Mouse (Mus musculus): ENCODE measurements around the gene Gm29133. TPM values are rescaled to one million over a fixed set of nuclear protein-coding genes. Genes with fewer than 3 reads are reported as not detected.

The Gm29133 gene
- polyA plus RNA-seq, 1 experiment from 2014 or later, result not detected

DNA sequence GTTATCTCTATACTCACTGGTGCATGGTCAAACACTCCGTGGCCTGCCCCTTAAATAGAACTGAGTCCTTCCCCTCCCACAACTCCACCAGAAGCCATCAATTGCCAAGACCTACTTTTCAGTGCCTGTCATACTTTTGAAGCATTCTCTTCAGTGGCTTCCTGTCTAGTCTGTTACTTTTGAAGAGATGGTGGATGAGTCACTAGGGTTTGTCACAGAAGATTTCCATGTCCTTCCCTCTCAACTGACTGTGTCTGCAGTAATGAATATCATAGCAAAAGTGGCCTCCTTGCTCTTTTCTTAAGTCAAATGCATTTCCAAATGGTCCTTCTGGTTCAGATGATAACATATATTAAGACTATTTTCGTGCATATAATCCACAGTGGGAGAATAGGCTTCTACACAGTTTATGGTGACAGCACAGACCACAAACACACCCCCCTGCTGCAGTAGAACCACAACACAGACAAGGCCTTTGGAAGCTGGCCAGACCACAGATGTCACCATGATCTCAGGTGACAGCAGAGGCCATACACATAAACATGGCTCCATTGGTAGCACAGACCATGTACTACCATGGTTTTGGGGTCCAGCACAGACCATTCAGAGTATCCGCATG is 16.9 kb upstream of the Gm29133 start:
- Histone ChIP-seq H3K4me3 (ENCODE audit: low read depth, low read length) (no peak overlapping the region), H3K4me2 (replicated peaks; ENCODE audit: low read depth) (no peak overlapping the region), H3K9ac (ENCODE audit: low read depth, low read length) (no peak overlapping the region), H3K27me3 (replicated peaks; ENCODE audit: control insufficient read depth, insufficient read depth, low read length) (no peaks in the 10 kb centered on the region), H3K4me1 (replicated peaks; ENCODE audit: control insufficient read depth, insufficient read depth, low read length) (no peaks in the 10 kb centered on the region), H3K27ac (ENCODE audit: low read depth, low read length) (no peak overlapping the region), H3K9me3 (ENCODE audit: control insufficient read depth) (no peaks in the 10 kb centered on the region), H3K36me3 (ENCODE audit: control insufficient read depth, insufficient read depth) (no peaks in the 10 kb centered on the region)
- ATAC-seq, result no peak
- WGBS, result 76% methylated on average over 3 of the region's 3 CpGs
- TF ChIP-seq CTCF (IDR thresholded peaks at IDR 0.05; ENCODE audit: low read depth), result no peak

DNA sequence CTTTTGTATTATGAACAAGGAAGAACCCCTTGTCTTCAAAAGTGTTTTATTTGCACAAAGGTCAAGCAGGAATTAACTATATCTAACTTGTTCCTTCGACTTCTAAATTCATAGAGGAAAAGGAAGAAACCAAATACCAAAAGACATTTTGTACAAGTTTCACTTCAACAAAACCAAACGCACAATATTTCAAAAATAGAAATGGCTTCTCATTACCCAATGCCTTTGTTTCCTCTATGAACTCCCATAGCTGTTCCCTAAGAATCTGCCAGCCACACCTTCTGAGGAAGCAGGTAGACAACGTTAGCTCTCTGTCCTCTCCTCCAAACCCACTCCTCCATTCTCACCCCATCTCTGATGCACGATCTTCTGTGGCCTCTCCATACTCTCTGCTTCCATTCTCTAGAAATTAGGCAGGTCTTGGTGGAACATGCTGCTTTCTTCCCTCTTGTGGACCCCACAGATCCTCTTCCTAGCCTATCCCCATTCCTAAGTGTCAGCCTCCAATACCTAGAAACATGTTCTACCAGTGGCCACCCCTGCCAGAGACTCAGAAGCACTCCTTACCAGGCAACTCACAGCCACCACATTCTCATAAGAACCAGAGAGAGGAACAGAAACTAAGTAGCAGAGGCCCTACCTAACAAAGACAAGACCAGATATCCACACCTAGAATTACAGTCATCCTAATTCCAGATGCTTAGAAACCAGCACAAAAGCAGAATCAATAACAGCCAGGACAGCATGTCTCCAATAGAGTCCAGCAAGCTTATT is 4.1 kb upstream of the Gm29133 start:
- H3K4me3 ChIP-seq (ENCODE audit: low read depth, low read length), result no peak overlapping the region
- no peaks in the 10 kb centered on the region for H3K36me3 ChIP-seq (ENCODE audit: control insufficient read depth, insufficient read depth)
- no peaks in the 10 kb centered on the region for H3K27me3 ChIP-seq (replicated peaks; ENCODE audit: control insufficient read depth, insufficient read depth, low read length)
- ATAC-seq, result no peak
- TF ChIP-seq CTCF (IDR thresholded peaks at IDR 0.05; ENCODE audit: low read depth), result no peak
- H3K9ac ChIP-seq (ENCODE audit: low read depth, low read length), result no peak overlapping the region
- no peak overlapping the region for H3K27ac ChIP-seq (ENCODE audit: low read depth, low read length)
- no peaks in the 10 kb centered on the region for H3K4me1 ChIP-seq (replicated peaks; ENCODE audit: control insufficient read depth, insufficient read depth, low read length)
- H3K4me2 ChIP-seq (replicated peaks; ENCODE audit: low read depth), result no peak overlapping the region
- whole genome bisulfite sequencing, result 67% methylated on average over 4 of the region's 4 CpGs
- no peaks in the 10 kb centered on the region for H3K9me3 ChIP-seq (ENCODE audit: control insufficient read depth)

DNA sequence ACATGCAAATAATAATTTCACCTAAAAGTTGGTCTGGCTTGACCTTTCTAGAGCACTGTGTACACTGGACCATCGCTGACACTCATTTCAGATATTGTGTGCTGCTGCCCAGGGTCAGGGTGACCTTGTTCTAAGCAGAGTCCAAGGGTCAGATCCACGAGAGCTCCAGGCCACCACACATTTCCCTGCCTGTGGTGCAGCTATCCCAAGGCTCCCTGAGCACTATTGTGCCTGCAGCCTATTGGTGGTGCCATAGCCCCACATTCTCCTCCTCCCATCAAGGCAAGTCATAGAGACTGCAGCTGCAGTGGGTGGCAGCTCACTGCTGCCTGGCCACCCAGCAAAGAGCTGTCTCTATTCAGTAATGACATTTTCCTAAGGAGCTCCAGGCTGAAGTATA is 2.7 kb upstream of the Gm29133 start:
- WGBS, result 53% methylated on average over 2 of the region's 2 CpGs
- no peaks in the 10 kb centered on the region for H3K4me1 ChIP-seq (replicated peaks; ENCODE audit: control insufficient read depth, insufficient read depth, low read length)
- H3K27me3 ChIP-seq (replicated peaks; ENCODE audit: control insufficient read depth, insufficient read depth, low read length), result no peaks in the 10 kb centered on the region
- H3K36me3 ChIP-seq (ENCODE audit: control insufficient read depth, insufficient read depth), result no peaks in the 10 kb centered on the region
- H3K4me2 ChIP-seq (replicated peaks; ENCODE audit: low read depth), result no peak overlapping the region
- ATAC-seq, result no peak
- no peaks in the 10 kb centered on the region for H3K9me3 ChIP-seq (ENCODE audit: control insufficient read depth)
- H3K27ac ChIP-seq (ENCODE audit: low read depth, low read length), result no peak overlapping the region
- H3K9ac ChIP-seq (ENCODE audit: low read depth, low read length), result no peak overlapping the region
- H3K4me3 ChIP-seq (ENCODE audit: low read depth, low read length), result no peak overlapping the region
- no peak for TF ChIP-seq CTCF (IDR thresholded peaks at IDR 0.05; ENCODE audit: low read depth)

DNA sequence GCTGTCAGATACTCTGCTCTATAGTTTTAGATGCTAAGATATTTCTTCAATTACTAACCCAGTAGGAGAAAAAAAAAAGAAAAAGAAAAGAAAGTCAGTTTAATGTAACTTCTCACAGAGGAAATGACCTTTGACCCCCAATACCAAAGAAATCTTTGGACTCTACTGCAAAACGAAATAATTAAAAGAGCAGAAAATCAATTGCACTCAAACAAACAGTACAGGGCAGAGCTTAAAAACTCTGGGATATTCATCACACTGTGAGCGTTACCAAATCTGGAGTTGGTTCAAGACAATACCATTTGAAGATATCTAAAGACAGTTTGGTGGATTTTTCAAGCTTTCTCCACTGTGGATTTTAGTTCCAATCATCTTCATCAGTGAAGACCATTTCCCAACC is 15.4 kb downstream of the Gm29133 start:
- no peak for ATAC-seq
- Histone ChIP-seq H3K4me1 (replicated peaks; ENCODE audit: control insufficient read depth, insufficient read depth, low read length) (no peaks in the 10 kb centered on the region), H3K4me3 (ENCODE audit: low read depth, low read length) (no peak overlapping the region), H3K27ac (ENCODE audit: low read depth, low read length) (no peak overlapping the region), H3K27me3 (replicated peaks; ENCODE audit: control insufficient read depth, insufficient read depth, low read length) (no peaks in the 10 kb centered on the region), H3K9me3 (ENCODE audit: control insufficient read depth) (no peaks in the 10 kb centered on the region), H3K9ac (ENCODE audit: low read depth, low read length) (no peak overlapping the region), H3K4me2 (replicated peaks; ENCODE audit: low read depth) (no peak overlapping the region), H3K36me3 (ENCODE audit: control insufficient read depth, insufficient read depth) (no peaks in the 10 kb centered on the region)
- no peak for TF ChIP-seq CTCF (IDR thresholded peaks at IDR 0.05; ENCODE audit: low read depth)
- WGBS, result 45% methylated on average over 2 of the region's 2 CpGs

DNA sequence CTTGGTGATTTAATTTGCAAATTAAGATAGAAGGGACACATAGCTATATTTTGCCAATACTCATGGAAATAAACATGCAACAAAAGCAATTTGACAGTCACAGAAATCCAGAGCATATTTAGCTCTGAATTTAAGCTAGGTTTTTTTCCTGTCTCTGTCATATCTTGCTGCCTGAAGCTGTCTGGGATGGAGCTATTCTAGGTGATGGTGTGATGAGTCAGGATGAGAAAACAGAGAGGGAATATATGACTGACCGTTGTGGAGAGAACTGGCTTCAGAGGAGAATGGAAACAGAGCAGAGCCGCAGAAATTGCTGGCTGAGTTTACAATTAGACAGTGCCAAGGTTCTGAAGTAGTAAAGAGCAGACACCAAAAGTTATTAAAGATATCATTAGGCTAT is 26.3 kb downstream of the Gm29133 start:
- Histone ChIP-seq H3K4me2 (replicated peaks; ENCODE audit: low read depth) (no peak overlapping the region), H3K9me3 (ENCODE audit: control insufficient read depth) (no peaks in the 10 kb centered on the region), H3K4me1 (replicated peaks; ENCODE audit: control insufficient read depth, insufficient read depth, low read length) (no peaks in the 10 kb centered on the region), H3K27ac (ENCODE audit: low read depth, low read length) (no peak overlapping the region), H3K9ac (ENCODE audit: low read depth, low read length) (no peak overlapping the region), H3K36me3 (ENCODE audit: control insufficient read depth, insufficient read depth) (no peaks in the 10 kb centered on the region), H3K4me3 (ENCODE audit: low read depth, low read length) (no peak overlapping the region), H3K27me3 (replicated peaks; ENCODE audit: control insufficient read depth, insufficient read depth, low read length) (no peaks in the 10 kb centered on the region)
- no peak for ATAC-seq
- TF ChIP-seq CTCF (IDR thresholded peaks at IDR 0.05; ENCODE audit: low read depth), result no peak
- WGBS, result 75% methylated on average over 2 of the region's 2 CpGs

DNA sequence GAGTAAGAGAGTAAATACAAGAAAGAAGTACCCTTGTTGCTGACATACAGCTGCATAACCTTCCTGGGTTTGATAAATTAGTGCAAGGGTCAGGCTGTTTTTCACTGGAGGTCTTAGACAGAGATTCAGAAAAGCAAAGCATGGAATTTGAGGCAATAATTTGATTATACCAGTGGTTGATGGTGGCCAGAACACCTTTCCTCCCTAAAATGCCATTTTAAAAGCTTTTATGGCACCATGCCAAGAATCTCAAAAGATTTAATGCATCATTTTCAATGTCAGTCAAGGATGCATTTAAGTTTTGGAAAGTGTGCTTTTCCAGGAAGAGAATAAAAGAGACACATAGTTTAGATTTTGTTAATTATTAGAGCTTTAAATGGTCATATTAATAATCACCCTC is 60.0 kb downstream of the Gm29133 start:
- no peaks in the 10 kb centered on the region for H3K36me3 ChIP-seq (ENCODE audit: control insufficient read depth, insufficient read depth)
- H3K9me3 ChIP-seq (ENCODE audit: control insufficient read depth), result no peaks in the 10 kb centered on the region
- H3K4me1 ChIP-seq (replicated peaks; ENCODE audit: control insufficient read depth, insufficient read depth, low read length), result no peaks in the 10 kb centered on the region
- no peak overlapping the region for H3K9ac ChIP-seq (ENCODE audit: low read depth, low read length)
- no peaks in the 10 kb centered on the region for H3K27me3 ChIP-seq (replicated peaks; ENCODE audit: control insufficient read depth, insufficient read depth, low read length)
- no peak overlapping the region for H3K27ac ChIP-seq (ENCODE audit: low read depth, low read length)
- ATAC-seq, result no peak
- no peak overlapping the region for H3K4me3 ChIP-seq (ENCODE audit: low read depth, low read length)
- H3K4me2 ChIP-seq (replicated peaks; ENCODE audit: low read depth), result no peak overlapping the region
- TF ChIP-seq CTCF (IDR thresholded peaks at IDR 0.05; ENCODE audit: low read depth), result no peak

All from intestine, postnatal 0 days (tissue).